Mouse (Mus musculus) bone marrow macrophage, adult 2 months (primary cell): ENCODE data around the gene Zscan2.

Source experiments
- CTCF ChIP-seq: IDR thresholded peaks from 2 replicates; pipeline ENCODE4 v1.5.1; 2012; ENCODE audit warnings: low read depth, mild to moderate bottlenecking, low read length, moderate library complexity
- POLR2A ChIP-seq: IDR thresholded peaks from 2 replicates; pipeline ENCODE4 v1.6.1; 2012; ENCODE audit warnings: mild to moderate bottlenecking, low read depth, low read length, borderline replicate concordance

GRCm38 (mm10) chr7:80857181-80857580 lies 3.5 kb upstream of the Zscan2 start:
- peak; percentile 64 for TF ChIP-seq CTCF
- TF ChIP-seq POLR2A = no peak
